8 mouse cellular contexts compared by ENCODE assay signal in the genomic region with DNA sequence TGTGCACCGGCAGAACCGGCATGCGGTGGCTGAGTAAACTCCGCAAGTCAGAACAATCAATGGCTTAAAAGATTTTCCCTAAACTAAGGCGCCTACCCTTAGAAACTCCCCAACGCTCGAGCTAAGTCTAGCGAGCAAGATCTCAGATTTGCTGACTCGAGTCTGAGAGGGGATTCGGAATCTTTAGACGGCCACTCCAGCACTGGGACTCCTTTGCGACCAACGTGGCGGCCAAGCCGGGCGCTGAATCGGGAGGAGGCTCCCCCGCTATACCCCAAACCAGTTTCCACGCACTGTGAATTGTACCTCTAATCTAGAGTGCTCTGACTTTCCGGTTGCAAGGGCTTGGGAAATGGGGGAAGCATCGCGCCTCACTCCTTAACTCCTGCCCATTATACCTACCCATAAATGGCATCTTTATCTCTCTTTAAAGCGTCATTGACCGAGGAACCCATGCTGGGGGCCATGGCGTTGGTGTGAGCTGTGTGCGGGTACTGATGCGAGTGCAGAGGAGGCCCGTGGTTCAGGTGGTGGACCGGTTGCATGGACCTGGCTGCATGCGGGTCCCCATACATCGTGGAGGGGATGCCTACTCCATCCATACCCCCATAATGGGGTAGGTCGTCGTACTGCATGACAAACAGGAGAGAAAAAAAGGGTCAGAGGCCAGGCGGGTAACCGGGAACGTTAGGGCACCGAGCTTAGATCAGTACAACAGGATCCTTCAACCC. TPM values are rescaled to one million over a fixed set of nuclear protein-coding genes. Genes with fewer than 3 reads are reported as not detected.
DNase-seq lines count a peak whose midpoint lies in the region; ATAC-seq lines count a peak whose summit lies in the region.

No protein-coding gene starts in this region.

- no peak for ATAC-seq in forebrain, embryonic 16.5 days

- H3K27me3 ChIP-seq in forebrain, embryonic 16.5 days (replicated peaks; ENCODE audit: control insufficient read depth, insufficient read depth, low read length) = peaks cover 10% of the 10 kb centered on the region

- H3K4me1 ChIP-seq in forebrain, embryonic 16.5 days (replicated peaks; ENCODE audit: control insufficient read depth, insufficient read depth, low read length) = peaks cover 22% of the 10 kb centered on the region

- 6% methylated on average over 37 of the region's 37 CpGs for WGBS in forebrain, embryonic 16.5 days

- DNase-seq in heart, adult 11 months = peak; percentile 92
- DNase-seq in heart, postnatal 25 days (ENCODE audit: low spot score) = no peak
- peak; percentile 51 for DNase-seq in ZHBTc4 (ENCODE audit: low read depth, low spot score)
- DNase-seq in kidney, postnatal 14 days = peak; percentile 8
- peak; percentile 74 for DNase-seq in neural tube, embryonic 10.5 days (ENCODE audit: extremely low spot score, low spot score)
- no peak for DNase-seq in left cerebral cortex, postnatal 10 days (ENCODE audit: extremely low spot score in 1 of 2, low spot score in 2 of 2)
- no peak for DNase-seq in thymus, postnatal 14 days

- peak overlapping the region; percentile 49 for H3K9ac ChIP-seq in forebrain, embryonic 16.5 days (replicated peaks; ENCODE audit: low read depth, low read length)

- peak overlapping the region; percentile 47 for H3K4me3 ChIP-seq in forebrain, embryonic 16.5 days (replicated peaks; ENCODE audit: low read length)

- intact Hi-C loops in heart, postnatal 25 days (cut with DNase I) = loop anchor here (2.0 to 5.0 kb wide), 2 partner anchors 59 to 137 kb away; no protein-coding TSS in a partner anchor
- intact Hi-C loops in left cerebral cortex, postnatal 10 days (cut with DNase I) = loop anchor here (5.0 kb wide), 1 partner anchor 264 kb away; no protein-coding TSS in a partner anchor

- no peaks in the 10 kb centered on the region for H3K36me3 ChIP-seq in forebrain, embryonic 16.5 days (ENCODE audit: control insufficient read depth, insufficient read depth)

- H3K4me2 ChIP-seq in forebrain, embryonic 16.5 days (ENCODE audit: low read length) = peak overlapping the region; percentile 57

- H3K27ac ChIP-seq in forebrain, embryonic 16.5 days (ENCODE audit: low read length) = no peak overlapping the region

- no peaks in the 10 kb centered on the region for H3K9me3 ChIP-seq in forebrain, embryonic 16.5 days (ENCODE audit: control insufficient read depth, low read length)

RNA-seq across cellular contexts. Expression of gene Meis1, which starts 2.9 kb away (rescaled TPM):
- 10 to 100 TPM; 26.5 to 31.4 TPM for total RNA-seq in heart, postnatal 25 days (2021)
- 28.5 and 41.4 TPM in 2 replicates for polyA plus RNA-seq in forebrain, embryonic 16.5 days (2015; fragmentation: Nextera tagmentation; extraction: Ambion mirVana)
- 1 to 10 TPM; 4.0 to 6.9 TPM for total RNA-seq in left cerebral cortex, postnatal 10 days (2021)

Comparison
In these comparisons a context has a peak if more than half of its experiments do, and no peak if none do; other contexts are left out.
1. DNase-seq: peak in heart, adult 11 months (single experiment), ZHBTc4 (single experiment), kidney, postnatal 14 days (single experiment) and neural tube, embryonic 10.5 days (single experiment); none in heart, postnatal 25 days (single experiment), left cerebral cortex, postnatal 10 days (0 of 2) and thymus, postnatal 14 days (single experiment).